Mouse (Mus musculus): ENCODE results near the gene Zdhhc6. TPM values are rescaled to one million over a fixed set of nuclear protein-coding genes. Genes with fewer than 3 reads are reported as not detected.

Zdhhc6 gene
- total RNA-seq, 2 experiments from 2014 or later, result 27.4 to 27.8 TPM

DNA sequence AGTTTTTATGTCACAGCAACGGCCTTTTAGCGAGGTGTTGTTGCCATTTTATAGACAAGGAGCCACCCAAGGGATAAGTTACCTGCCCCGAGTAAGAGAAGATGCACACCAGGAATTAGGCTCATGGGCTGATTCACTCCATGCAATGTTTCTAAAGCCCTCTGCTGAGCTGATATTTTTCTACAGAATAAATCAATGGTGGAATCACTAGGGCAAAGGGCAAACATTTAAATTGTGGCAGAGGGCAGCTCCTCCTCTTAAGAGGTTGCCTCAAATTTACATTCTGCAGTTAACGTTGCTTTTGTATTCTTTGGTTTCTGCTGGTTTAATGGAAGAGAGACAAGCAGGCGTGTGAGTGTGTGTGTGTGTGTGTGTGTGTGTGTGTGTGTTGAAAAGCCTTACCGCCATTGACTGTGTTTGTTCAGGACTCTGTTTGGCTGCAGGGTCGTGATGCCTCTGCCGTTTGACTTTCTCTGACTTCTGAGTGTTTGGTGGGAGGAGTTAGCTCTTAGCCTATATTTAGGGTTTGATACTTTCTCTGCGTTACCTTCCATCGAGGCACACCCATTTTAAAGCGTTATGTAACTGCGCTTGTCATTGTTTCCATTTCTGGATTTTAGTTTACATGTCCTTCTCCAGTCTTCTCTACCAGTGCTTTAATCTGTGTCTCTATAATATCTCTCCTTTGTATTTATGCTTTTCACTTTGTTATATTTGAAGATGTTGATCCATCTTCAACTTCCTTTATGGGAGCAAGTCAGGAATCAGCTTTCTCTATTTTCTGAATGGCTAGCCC, 55.2 kb downstream of the Zdhhc6 start:
- no peak for DNase-seq (ENCODE audit: low spot score in 2 of 2)

DNA sequence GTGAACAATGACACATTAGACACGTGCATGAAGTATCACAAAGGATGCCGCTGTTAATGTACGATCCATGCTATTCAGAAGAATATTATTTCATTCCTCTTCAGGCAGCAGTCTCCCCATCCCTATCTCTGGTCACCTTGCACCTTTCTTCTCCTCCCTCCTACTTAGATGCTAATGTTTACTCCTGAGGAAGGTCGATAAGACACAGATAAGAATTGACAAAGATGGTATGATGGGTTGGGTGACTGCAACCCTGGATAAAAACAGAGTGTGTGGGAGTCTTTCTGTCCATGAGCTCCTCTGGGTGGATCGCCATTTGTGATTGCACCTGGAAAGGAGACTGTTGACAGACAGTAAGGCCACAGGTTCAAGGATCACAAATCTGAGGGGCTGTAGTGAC, 57.3 kb downstream of the Zdhhc6 start:
- DNase-seq (ENCODE audit: low spot score in 2 of 2), result no peak

DNA sequence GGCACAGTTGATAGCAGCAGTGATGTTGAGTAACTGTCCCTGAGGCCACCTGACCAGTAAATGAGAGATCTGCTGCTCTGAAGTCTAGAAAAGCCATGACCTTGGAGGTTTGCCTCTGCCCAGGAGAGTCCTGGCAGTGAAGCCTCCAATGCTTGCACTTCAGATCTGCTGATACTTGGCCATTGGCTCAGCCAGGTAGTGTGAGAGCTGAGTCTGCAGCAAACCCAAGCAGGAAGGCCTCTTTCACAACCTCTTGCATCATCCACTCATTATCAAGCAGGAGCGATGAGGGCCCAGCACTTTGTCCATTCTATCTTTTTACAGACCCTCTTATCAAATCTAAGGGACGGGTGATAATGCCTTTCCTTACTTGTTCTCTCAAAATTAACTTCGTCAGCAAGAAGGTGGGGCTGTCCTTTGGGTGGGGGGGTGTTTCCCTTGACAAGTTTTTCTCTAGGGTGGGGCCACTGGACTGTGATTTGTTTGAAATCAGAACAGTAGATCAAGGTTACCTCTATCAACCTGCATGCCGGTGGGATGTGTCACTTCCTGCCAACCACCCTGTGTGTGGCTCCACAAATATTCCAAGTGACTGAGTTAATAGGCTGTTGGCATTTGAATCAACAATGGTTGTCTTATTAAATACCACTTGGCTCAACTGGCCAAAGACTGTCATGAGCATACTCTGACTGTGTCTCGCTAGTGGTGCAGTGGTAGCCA, 58.0 kb downstream of the Zdhhc6 start:
- no peak for DNase-seq (ENCODE audit: low spot score in 2 of 2)

DNA sequence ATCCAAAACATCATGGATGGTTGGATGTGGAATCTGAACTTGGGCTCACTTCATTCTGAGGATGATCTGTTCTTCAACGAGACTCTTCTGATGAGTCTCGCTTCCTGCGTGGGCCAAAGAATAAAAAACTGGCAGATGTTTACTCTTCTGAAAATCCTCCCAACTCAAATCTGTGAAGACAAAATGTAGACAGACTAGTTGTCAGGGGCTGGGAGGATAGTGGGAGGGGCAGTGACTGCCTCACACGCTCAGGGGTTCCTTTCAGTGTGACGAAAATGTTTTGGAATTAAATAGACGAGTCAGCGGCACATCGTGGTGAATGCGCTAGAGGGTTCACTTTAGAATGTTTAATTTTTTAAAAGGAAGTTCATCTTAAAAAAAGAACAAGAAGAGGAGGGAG, 59.7 kb downstream of the Zdhhc6 start:
- DNase-seq (ENCODE audit: low spot score in 2 of 2), result peak; percentile 17 to 42

DNA sequence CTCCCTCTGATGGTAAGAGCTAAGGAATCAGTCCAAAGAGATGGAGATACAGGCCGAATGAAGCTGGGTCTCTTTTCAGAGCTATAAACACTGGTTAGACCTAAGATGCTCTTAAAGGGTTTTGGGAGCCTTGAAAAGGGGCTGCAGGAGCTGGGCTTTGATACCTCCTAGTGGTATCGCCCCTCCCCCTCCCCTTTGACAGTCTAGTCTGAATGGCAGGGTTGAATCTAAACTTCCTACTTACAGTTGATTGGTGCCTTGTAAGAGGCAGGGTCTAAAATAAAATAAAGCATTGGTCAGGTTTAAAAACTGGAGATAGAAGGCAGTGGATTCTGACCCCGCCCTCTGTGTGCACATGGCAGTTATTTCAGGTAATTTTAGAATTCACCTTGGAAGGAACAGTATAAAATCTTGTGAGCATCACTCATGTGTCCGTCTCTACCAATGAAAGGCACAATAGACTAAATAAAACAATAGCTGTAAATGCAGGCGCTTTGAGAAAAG, 61.3 kb downstream of the Zdhhc6 start:
- peak; percentile 11 to 18 for DNase-seq (ENCODE audit: low spot score in 2 of 2)

DNA sequence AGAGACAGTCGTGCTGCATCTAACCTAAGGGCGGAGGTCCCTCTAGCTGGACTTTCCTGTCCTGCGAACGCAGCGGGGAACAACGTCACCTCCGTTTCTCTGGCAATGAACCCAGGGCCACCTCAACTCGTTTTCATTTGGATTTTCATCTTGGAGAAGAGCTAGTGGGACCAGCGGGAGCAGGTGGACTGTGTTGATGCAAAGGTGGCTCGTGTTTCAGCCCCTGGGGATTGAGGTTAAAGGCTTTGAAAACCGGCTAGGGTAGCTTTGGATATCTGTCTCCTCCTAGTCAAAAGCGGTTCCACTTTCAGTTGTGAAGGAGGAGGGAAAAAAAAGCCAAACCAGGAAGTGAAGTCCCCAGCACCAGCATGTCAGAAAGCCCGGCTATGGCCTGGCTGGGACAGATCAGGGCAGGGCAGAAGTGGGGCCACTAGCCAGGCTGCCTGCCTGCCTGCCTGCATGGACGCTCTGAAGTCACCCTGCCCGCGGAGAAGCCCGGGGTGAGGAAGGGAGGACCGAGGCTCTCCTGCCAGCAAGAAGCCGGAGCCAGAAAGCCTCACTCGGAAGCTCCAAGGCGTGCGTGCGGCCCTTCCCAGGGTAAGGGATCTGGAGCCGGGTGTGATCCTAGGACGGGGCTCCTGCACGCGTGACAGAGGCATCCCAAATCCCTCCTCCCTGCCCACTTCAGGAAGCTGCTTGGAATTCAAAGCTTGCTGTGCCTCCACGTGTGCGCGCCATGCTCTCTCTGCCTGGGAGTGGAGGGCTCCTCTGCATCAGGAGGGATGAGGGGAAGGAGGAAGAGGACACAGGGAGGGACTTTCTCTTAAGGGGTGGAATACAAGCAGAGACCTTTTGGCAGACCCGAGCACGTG, 62.0 kb downstream of the Zdhhc6 start:
- DNase-seq (ENCODE audit: low spot score in 2 of 2), result peak; percentile 51 to 59

DNA sequence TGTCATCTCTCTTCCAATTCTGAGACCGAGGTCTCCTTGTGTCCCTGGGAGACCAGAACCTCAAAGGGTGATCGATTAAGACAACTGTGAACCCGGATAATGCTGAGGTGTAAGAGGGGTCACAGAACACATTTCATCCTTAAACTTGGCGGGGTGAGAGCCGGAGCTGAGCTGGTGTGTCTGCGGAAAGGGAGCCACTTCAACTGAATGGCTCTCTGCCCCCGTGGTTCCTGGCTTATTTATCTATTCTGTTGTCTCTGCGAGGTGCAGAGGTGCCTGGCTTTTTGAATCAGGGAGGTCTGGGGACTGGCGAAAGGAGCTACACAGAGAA, 62.6 kb downstream of the Zdhhc6 start:
- no peak for DNase-seq (ENCODE audit: low spot score in 2 of 2)

DNA sequence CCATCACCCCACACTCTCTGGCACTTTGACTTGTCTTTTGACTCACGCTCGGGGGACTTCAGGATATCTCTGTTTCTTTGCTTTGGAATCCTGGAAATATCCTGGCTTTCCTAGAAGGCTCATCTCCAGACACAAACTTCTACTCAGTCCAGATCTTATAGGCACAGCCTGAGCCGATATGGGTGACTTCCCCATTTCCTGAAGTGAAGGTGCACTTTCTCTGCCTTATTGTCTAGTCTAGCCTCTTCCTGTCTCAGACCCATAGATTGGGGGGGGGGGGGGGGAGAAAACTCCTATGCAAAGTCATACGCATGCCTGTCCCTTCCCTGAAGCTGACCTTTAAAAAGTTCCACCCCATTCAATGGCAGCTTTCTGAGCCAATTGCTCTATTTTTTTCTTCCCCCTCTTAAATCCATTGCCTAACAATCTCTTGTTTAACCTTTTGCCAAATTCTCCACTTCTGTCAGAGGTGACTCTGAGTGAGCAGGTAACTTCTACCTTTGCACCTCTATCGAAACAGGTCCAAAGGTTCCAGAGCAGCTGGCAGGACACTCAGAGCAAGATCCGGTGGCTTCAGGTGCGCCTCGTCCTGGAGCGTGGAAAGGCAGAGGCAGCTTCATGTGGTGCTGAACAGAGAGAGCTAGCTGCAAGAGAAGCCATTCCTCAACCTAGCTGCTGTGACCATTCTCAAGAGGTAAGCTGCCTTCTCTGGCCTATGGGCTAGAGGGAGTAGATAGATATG, 64.3 kb downstream of the Zdhhc6 start, which contains the start of gene Acsl5:
TSS of gene Acsl5 (plus strand) at position 556 of the 742 bp plus-strand sequence.
- DNase-seq (ENCODE audit: low spot score in 2 of 2), result no peak

DNA sequence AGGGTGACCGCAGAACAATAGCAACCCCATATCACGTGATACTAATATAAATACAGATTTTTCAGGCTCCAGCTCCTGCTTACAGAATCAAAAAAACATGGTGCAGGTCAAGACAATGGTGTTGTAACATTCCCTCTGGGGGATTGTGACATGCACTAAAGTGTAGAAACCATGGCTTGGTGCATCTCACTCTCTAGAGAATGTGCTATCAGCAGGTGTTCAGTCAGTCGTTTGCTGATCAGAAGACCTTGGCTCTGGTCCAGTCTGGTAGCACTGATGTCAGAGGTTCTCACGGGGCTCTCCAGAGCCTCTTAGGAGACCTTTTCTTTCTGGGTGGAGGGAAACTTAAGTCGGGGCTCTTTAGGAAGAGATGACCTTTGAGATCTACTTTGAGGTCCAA, 65.4 kb downstream of the Zdhhc6 start:
- DNase-seq (ENCODE audit: low spot score in 2 of 2), result no peak

DNA sequence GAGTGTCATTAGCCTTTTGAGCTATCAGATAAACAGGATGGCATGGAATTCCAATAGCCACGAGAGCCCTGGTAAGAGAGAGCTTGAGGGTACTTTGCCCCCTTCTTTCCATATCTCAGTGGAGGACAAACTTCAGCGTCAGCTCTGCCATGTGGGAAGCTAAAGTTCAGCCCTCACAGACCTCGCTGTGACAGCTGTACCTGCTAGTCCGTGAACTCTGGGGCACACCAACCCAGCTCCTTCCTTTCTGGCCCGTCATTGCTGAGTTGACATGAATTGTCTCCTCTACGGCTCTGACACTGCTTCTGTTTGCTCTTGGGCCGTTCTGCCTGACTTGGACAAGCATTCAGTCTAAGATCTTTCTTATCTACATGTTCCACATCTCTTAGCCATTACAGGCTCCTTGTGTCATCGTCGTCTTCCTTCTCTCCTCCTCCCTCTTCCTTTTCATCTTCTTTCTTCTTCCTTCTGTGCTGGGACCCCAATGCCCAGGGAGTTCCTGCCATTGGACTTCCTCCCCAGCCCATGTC, 67.8 kb downstream of the Zdhhc6 start:
- no peak for DNase-seq (ENCODE audit: low spot score in 2 of 2)

DNA sequence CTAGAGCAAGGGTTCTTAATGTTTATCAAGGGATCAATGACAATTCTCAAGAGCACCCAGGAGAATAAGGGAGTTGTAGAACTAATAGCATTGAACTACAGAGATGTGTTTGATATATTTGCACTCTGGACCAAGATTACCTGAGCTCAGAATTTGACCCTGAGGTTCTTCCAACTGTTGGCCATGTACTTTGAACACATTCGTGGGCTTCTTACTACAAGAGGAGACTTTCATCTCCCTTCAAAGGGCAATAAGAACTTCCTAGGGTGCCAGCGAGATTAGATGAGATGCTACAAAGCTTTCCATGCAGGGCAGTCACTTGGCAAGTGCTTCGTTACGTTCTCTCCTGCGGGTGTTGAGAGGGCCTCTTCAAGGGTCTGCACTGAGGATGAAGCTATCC, 68.3 kb downstream of the Zdhhc6 start:
- DNase-seq (ENCODE audit: low spot score in 2 of 2), result no peak

DNA sequence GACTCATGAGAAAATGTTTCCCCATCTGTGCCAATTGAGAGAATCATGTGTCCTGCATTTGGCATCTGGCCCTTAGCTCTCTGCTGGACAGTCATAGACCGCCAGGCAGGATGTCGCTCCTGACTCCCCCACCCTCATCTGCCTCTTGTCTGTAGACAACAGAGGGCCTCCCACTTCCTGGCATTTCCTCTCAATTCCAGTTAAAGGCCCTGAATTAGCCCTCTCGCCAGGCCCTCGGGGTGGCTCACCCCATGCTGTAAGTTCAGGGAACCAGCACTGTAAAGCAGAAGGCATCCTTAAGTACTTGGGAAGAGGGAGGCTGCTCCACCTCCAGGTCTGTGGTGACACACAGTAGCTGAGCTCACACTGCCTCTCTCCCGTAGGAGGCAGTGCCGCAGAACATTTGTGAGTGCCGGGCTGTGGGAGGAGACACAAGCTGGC, 71.0 kb downstream of the Zdhhc6 start:
- peak; percentile 50 to 64 for DNase-seq (ENCODE audit: low spot score in 2 of 2)

DNA sequence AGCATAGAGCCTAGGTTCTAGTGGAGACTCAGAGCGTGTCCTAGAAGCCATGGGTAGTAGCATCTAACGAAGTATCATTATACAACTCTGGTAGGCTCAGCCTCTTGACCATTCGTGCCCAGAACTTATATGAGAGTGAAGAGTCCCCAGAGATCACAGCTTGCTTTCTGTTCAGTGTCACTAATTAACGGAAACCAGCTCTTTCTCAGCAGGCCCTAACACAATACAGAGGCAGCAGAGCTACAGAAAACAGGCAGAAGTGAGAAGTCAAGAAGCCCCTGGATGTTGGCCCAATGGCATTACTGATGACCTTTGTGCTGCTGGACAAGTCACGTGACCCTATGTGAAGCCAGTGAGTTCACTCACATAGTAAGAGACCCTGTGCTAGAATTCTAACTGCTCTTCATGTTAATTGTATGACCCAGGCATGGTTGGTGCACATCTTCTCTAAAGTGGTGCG, 74.6 kb downstream of the Zdhhc6 start, which contains the start of gene Gucy2g:
TSS of gene Gucy2g (minus strand) at position 51 of the 460 bp plus-strand sequence.
- no peak for DNase-seq (ENCODE audit: low spot score in 2 of 2)

DNA sequence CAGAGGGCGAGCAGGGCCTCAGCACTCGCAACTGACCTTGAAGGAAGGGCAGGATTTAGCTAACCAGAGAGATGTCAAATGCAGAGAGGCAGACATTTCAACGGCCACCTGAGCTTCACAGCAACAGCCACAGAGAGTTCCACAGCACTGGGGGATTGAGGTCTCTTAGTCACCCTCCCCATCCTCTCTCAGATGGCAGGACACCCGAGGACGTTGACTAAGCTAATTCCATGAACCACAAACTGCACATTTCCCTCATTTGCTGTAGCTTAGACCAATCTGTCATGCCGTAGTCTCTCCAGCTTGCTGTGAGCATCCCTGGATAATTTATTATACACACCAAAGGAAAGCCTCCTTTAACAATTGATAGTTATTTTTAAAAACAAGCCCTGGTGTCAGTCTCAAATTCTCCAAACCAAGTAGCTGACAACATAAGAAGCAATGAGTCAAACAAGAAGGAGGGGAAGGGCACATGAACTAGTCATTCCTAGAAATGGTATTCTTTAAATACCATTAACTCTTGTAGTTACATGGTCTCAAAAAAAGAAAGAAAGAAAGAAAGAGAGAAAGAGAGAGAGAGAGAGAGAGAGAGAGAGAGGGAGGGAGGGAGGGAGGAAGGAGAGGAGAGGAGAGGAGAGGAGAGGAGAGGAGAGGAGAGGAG, 75.9 kb downstream of the Zdhhc6 start:
- DNase-seq (ENCODE audit: low spot score in 2 of 2), result no peak

DNA sequence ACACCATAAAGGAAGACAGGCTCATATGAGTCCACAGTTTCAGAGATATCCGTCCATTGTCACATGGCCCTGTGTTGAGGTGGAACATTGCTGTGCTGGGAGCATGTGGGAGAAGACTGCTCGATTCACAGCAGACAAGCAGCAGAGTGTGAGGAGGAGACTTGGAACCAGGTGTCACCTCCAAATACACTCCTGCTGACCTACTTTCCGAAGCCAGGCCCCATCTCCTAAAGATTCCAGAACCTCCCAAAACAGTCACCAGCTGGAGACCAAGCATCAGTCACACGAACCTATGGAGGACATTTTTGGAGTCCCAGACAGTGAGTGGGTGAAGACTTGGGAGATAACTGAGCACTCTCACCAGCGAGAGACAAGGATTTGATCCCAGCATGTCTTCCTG, 79.3 kb downstream of the Zdhhc6 start:
- DNase-seq (ENCODE audit: low spot score in 2 of 2), result peak; percentile 18 to 50

DNA sequence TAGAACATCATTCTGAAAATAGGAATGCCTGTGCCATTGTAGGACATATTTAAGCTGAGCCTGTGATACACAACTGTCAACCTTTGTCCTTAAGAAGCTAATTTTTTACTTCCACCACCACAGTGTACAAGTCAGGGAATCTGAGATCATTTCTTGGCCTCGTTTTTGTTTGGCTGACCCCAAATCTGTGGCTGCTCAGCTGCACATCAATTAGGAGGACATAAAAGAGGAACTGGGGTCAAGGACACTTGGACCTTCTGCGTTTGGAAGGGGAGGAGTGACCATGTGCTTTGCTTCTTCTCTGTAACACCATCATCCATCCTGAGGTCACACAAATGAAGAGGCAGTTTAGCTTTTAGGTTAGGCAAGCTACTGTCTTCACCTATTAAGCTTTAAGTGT, 79.8 kb downstream of the Zdhhc6 start:
- no peak for DNase-seq (ENCODE audit: low spot score in 2 of 2)

DNA sequence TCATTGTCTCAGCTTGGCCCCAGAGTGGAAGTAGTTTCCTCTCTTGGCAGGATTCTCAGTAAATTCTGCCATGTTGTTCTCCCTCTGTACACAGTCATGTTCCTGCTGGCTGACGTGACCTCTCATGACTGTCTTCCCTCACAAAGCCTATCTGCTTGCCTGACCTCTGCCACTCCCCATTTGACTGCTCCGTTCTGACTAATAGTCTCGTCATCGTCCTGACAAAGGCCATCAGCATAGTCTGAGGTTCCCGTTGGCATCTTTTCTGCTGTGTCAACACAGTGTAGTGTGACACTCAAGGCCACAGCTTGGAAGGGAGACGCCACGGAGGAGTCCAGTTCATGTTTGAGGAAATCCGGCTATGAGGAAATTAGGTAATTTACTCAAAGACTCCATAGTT, 83.7 kb downstream of the Zdhhc6 start:
- no peak for DNase-seq (ENCODE audit: low spot score in 2 of 2)

DNA sequence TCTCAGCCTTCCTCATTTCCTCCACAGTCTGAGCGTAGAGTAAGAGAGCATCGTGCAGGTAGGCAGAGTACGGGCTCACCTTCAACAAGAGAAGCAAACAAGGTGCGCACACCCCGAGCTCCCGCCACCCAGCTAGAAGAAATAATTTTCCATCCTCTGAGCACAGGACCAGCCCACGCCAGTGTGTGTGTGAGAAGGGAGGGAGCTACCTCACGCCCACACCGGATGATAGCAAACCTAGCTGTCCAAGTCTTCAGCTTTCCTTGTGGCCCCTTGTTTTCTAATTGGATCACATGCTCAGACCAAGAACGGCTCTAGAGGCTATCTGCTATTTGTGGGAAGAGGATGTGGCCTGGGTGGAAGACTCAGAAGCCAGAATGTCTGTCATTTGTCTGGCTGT, 84.8 kb downstream of the Zdhhc6 start:
- peak; percentile 39 to 51 for DNase-seq (ENCODE audit: low spot score in 2 of 2)

DNA sequence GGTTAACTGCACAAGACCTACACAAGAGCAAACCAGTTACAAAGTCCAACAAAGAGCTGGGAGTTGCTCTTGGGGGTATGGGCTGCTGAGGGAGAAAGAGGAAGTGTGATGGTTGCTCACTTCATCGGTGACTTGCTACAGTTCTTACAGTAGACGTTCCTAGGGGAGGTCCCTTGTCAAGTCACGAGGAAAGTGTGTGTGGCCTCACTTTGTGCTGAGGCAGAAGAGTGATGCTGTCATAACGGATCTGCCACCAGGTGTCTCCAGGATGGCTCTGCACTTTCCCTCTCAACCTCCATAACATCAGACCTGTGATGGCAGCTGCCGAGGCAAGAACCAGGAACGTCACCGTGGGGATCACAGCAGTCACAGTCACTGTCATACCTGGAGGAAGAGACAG, 88.7 kb downstream of the Zdhhc6 start:
- DNase-seq (ENCODE audit: low spot score in 2 of 2), result no peak

DNA sequence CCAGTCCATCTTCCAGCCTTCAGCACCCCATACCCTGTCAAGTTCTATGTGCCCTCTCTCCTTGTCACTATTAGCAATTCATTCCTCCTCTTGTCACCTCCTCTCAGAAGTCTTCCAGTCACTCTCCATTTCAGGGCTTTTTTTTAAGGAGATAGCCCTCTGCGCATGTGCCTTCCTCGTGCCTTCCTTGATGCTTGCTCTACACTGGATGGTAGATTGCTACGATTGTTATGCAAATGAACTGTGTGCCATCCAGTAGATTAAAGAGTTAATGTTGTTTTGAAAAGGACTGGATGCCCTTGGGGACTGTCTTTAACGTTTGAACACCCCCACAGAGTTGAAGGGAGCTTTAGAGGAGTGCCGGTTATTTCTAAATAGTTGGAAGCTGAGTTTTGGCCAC, 89.2 kb downstream of the Zdhhc6 start:
- no peak for DNase-seq (ENCODE audit: low spot score in 2 of 2)
